Mouse (Mus musculus): ENCODE results near the gene Ccr9.

DNA sequence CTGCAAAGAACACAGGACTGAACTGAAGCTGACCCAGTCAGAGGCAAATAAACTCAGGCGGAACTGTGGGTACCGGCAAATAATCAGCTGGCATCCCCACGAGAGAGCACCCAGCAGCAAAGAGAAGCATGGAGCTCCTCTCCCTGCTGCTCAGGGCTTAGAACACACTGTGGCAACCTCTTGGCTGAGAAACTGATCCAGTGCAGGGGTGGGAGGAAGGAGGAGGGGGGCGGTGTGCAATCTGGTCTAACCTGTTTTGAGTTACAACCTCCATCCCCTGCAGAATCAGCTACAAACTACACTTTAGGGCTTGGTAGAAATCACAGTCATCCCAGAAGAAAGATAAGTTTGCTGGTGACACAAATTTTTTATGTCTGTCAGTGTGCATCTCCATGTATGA is 26.9 kb upstream of the Ccr9 start:
- no peak for TF ChIP-seq EP300 (IDR thresholded peaks at IDR 0.05; ENCODE audit: low read depth)
- no peak for TF ChIP-seq CTCF (IDR thresholded peaks at IDR 0.05; ENCODE audit: low read depth)

Measured in liver, postnatal 0 days (tissue).